Mouse (Mus musculus) neural tube, embryonic 14.5 days (tissue): ENCODE measurements at regions not wholly inside any gene's neighbourhood (a gene's known extent, or its start where the extent isn't known, plus 50 kb on each side); places are given as distances from the start of the nearest gene placed in this dataset.
A peak's percentile ranks its signal among the peaks of the same experiment; 100 is the strongest.
"Not testable (repeated sequence)": the region's sequence is repeated elsewhere in the genome, so short reads cannot be mapped to it uniquely, and the experiment has no call there.

Source experiments
- ATAC-seq: fragments of 200-750 bp; cut with Nextera tagmentation; 2 replicates; pipeline ENCODE4 v1.8.0; 2017; ENCODE audit warnings: low read depth, mild to moderate bottlenecking, moderate TSS enrichment, moderate library complexity
- H3K27ac ChIP-seq: fragments of 300-500 bp; sonication (generic); 2 replicates; pipeline ENCODE4 v1.5.1; 2014; ENCODE audit warnings: low read depth, mild to moderate bottlenecking, control low read depth, low read length, moderate library complexity, mixed read lengths
- H3K27me3 ChIP-seq: fragments of 300-500 bp; sonication (generic); 2 replicates; pipeline ENCODE4 v1.6.1; 2014; ENCODE audit warnings: low read length; ENCODE audit not compliant: control insufficient read depth, insufficient read depth
- H3K36me3 ChIP-seq: fragments of 300-500 bp; sonication (generic); 2 replicates; pipeline ENCODE4 v1.6.1; 2014; ENCODE audit warnings: low read length, mixed read lengths; ENCODE audit not compliant: control insufficient read depth, insufficient read depth
- H3K4me1 ChIP-seq: fragments of 300-500 bp; sonication (generic); 2 replicates; pipeline ENCODE4 v1.6.1; 2014; ENCODE audit warnings: low read length; ENCODE audit not compliant: control insufficient read depth, insufficient read depth
- H3K4me2 ChIP-seq: fragments of 300-500 bp; sonication (generic); 2 replicates; pipeline ENCODE4 v1.6.1; 2014; ENCODE audit warnings: mild to moderate bottlenecking, low read depth, low read length, control low read depth
- H3K4me3 ChIP-seq: fragments of 300-500 bp; sonication (generic); 2 replicates; pipeline ENCODE4 v1.5.1; 2014; ENCODE audit warnings: low read depth, low read length, control low read depth, mixed read lengths
- H3K9ac ChIP-seq: fragments of 300-500 bp; sonication (generic); replicated peaks from 2 replicates; pipeline ENCODE4 v1.6.1; 2014; ENCODE audit warnings: low read depth, mild to moderate bottlenecking, control low read depth, low read length, mixed read lengths
- H3K9me3 ChIP-seq: fragments of 300-500 bp; sonication (generic); 2 replicates; pipeline ENCODE4 v1.6.1; 2016; ENCODE audit warnings: low read length; ENCODE audit not compliant: control insufficient read depth
- WGBS: fragments of 180-500 bp; shearing (Covaris S2); extraction: QIAGEN DNeasy Blood & Tissue Kit; methylation state at CpG from one replicate; pipeline ENCODE4 v1.1.7; 2014; 5-methylcytosine and 5-hydroxymethylcytosine counted together

DNA sequence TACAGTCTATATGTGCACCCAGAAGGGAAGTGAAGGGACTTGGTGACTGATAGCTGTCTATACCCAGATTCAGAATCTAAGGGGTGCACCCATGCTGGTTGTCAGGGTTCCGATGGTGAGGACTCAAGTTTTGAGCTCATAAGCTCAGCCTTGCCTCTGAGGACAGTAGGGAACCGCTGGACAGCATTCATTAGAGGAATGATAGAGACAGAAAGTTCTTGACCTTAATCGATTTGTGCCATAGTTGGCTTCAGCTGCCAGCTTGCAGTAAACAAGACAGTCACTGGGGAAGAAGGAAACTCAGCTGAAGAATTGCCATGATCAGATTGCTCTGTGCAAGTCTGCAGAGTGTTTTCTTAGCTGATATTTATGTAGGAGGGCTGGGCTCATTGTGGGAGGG is 96.0 kb downstream of the Dmrta2 start:
- no peaks in the 10 kb centered on the region for H3K27me3 ChIP-seq
- no peak overlapping the region for H3K4me3 ChIP-seq
- no peak overlapping the region for H3K27ac ChIP-seq
- H3K4me1 ChIP-seq, result no peaks in the 10 kb centered on the region
- H3K4me2 ChIP-seq, result no peak overlapping the region
- H3K36me3 ChIP-seq, result no peaks in the 10 kb centered on the region
- no peak for ATAC-seq
- H3K9me3 ChIP-seq, result no peaks in the 10 kb centered on the region
- no peak overlapping the region for H3K9ac ChIP-seq
- 88% methylated on average over 3 of the region's 3 CpGs for WGBS

DNA sequence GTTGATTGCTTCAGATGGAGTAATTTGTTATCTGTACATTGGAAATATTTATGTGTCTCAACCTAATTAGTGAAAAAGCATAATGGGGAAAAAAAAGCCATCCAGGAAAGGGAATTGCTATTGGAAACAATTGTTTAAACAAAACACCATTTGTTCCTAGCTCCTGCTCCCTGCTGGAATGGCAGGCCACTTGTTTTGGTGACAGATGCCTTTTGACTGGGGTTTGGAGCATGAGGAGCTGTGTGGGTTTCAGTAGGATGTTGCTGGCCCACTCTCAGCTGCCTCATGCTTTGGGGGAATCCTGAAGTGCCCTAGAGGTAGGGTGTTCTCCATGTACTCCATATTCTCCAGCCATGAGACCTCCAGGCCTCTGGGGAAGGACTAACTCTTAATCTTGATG is 105.5 kb downstream of the Dmrta2 start:
- Histone ChIP-seq H3K9ac (no peak overlapping the region), H3K36me3 (no peaks in the 10 kb centered on the region), H3K27me3 (no peaks in the 10 kb centered on the region), H3K4me3 (no peak overlapping the region), H3K4me1 (no peaks in the 10 kb centered on the region), H3K27ac (no peak overlapping the region), H3K4me2 (no peak overlapping the region), H3K9me3 (no peaks in the 10 kb centered on the region)
- no peak for ATAC-seq

DNA sequence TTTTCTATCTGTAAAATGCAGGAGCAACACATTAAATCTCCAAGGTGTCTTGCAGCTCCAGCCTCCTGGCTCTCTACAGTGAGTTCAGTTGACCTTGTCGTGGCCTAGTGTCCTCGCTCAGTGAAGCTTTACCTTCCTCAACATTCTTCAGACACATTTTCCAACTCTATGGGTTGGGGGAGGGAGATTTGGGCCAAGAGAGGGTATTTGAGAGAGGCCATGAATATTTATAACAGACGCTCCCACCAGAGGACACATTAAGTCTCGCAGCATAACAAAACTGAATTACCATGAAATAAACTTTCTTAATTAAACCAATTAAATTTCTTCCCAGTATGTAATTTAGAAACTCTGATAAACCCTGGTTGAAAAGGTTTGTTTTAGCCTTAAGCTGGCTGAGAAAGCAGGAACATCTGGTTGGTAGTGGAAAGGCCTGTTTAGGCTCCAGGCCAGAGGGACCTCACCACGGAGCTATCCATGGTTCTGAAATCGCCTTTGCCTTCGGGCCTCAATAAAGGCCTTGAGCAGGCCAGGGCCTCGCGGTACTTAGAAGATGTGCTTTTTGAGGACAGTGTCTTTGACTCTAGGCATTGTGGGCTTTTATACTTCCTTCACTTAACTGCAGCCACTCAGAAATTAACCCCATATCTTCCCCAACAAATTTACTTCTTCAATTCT is 109.9 kb downstream of the Dmrta2 start:
- peak; percentile 64; the same call in 1 of the 2 replicates for ATAC-seq
- WGBS, result 28% methylated on average over 9 of the region's 9 CpGs
- H3K9me3 ChIP-seq, result no peaks in the 10 kb centered on the region
- no peaks in the 10 kb centered on the region for H3K36me3 ChIP-seq
- no peaks in the 10 kb centered on the region for H3K27me3 ChIP-seq
- H3K27ac ChIP-seq, result no peak overlapping the region
- no peaks in the 10 kb centered on the region for H3K4me1 ChIP-seq
- H3K4me2 ChIP-seq, result no peak overlapping the region
- no peak overlapping the region for H3K9ac ChIP-seq
- H3K4me3 ChIP-seq, result no peak overlapping the region

DNA sequence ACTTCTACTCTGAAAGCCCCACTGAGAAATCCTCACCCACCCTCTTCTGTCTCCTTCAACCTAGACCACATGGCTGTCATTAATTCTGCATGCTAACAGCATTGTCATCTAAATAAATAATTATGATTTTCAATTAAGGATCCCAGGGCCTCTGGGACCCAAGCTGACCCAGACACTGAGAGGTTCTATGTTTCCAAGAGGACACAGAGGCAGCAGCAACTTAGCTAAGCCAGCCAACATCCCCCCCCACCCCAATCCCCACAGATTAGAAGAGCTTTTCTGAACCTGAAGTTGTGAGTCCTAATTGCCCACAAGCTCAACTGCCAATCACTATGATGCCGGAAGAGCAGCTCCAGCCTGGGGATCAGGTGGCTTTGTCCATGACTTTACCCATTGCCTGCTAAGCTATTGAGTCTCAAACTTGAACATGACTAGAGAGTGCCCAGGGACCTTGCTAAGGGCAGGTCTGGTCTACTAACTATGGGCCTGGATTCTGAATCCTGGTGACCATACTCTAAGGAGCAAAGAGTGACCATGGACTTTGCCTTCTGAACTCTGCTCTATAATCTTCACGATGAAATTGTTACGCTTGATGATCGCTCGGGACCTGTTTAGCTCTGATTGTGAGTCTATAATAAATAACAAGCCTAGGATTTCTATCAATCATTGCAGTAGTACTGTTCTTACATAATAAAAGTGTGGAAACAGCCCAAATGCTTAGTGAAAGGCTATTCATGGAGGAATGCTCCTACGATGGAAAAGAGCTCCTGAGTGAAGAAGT is 115.4 kb downstream of the Dmrta2 start:
- Histone ChIP-seq H3K36me3 (no peaks in the 10 kb centered on the region), H3K27me3 (no peaks in the 10 kb centered on the region), H3K4me2 (no peak overlapping the region), H3K27ac (no peak overlapping the region), H3K9ac (no peak overlapping the region), H3K4me3 (no peak overlapping the region), H3K4me1 (no peaks in the 10 kb centered on the region), H3K9me3 (no peaks in the 10 kb centered on the region)
- peak; percentile 54; the same call in 1 of the 2 replicates for ATAC-seq
- WGBS, result 90% methylated on average over 6 of the region's 6 CpGs

DNA sequence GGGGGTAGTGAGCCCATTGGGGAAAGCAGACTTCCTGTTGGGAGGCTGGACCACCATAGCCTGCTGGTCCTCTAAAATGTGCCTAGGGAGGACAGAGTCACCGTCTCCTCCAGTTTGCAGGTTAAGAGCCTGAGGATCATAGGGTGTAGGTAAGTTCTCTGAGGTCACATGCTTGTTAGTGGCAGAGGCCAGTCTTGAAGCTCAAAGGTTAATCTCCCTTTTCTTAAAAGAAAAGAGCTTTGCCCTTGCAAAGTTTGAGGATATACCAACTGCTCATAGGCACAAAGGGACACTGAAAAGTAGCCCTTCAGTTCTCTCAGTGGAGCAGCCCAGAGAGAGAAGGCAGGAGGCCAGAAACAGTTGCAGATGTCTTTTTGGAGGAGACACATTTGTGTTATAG is 116.7 kb downstream of the Dmrta2 start:
- WGBS, result 94% methylated on average over 1 of the region's 1 CpGs
- H3K4me1 ChIP-seq, result no peaks in the 10 kb centered on the region
- no peaks in the 10 kb centered on the region for H3K36me3 ChIP-seq
- H3K4me2 ChIP-seq, result no peak overlapping the region
- ATAC-seq, result no peak
- H3K9ac ChIP-seq, result no peak overlapping the region
- H3K9me3 ChIP-seq, result no peaks in the 10 kb centered on the region
- no peak overlapping the region for H3K4me3 ChIP-seq
- H3K27me3 ChIP-seq, result no peaks in the 10 kb centered on the region
- no peak overlapping the region for H3K27ac ChIP-seq

DNA sequence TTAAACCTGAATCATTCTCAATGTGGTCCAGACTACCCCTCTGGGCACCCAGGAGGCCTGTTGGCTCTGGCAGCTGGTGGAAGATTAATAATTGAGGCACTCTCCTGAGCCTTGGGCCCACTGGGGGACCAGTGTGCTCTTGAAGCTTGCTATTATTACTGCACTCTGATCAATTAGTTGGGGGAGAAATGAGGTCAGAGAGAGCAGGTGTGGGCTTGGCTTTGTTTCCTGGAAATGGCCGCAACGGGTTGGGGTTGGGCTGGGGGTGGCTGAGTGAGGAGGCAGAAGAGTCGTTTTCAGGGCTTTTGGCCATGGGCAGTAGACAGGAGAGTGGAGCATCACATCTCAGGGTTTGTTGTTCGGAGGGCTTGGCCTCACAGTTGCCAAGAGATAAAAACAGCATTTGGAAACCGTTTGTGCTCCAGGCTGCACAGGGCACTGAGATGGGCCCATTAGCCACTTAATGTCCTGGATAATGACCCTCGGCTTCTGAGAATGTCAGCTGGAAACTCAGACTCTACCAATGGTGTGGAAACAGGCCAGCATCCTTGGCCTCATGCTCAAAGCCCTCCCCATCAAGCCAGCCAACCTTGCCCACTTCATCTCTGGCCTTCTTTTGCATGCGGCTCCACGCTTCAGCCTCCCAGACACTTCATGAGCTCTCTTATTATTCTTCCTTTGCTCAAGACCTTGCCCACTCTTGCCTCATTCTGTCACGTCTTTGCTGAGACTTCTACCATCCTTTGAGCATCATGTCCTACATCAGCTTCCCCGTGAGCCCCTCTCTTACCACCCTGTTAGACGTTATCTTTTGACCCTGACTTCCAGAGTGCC is 118.1 kb downstream of the Dmrta2 start:
- 0 out of 2 replicates have a peak overlapping the region, but pooled peaks have one; percentile 60 for H3K27ac ChIP-seq
- WGBS, result 56% methylated on average over 11 of the region's 11 CpGs
- no peaks in the 10 kb centered on the region for H3K9me3 ChIP-seq
- H3K4me1 ChIP-seq, result no peaks in the 10 kb centered on the region
- no peak overlapping the region for H3K4me2 ChIP-seq
- no peaks in the 10 kb centered on the region for H3K27me3 ChIP-seq
- peak; percentile 80 for ATAC-seq
- H3K9ac ChIP-seq, result no peak overlapping the region
- H3K36me3 ChIP-seq, result no peaks in the 10 kb centered on the region
- H3K4me3 ChIP-seq, result no peak overlapping the region

DNA sequence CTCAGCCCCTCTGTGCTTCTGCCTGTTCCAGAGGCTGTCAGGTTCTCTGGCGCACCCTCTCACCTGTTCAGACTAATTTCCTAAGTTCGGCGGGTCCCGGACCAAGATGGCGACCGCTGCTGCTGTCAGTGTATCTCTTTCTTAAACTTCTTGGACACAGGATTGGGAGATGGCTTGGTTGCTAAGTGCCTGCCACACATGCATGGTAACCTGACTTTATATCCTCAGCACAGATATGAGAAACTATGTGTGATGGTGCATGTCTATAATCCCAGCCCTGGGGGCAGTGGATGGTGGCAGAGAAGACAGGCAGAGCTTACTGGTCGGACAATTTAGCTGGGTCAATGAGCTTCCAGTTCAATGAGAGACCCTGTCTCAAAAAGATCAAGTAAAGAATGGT is 126.3 kb downstream of the Dmrta2 start:
- H3K27ac ChIP-seq, H3K4me1 ChIP-seq, H3K4me3 ChIP-seq, H3K9me3 ChIP-seq, H3K9ac ChIP-seq, ATAC-seq, H3K27me3 ChIP-seq, H3K4me2 ChIP-seq, H3K36me3 ChIP-seq: not testable (repeated sequence)
- 98% methylated on average over 6 of the region's 7 CpGs for WGBS

DNA sequence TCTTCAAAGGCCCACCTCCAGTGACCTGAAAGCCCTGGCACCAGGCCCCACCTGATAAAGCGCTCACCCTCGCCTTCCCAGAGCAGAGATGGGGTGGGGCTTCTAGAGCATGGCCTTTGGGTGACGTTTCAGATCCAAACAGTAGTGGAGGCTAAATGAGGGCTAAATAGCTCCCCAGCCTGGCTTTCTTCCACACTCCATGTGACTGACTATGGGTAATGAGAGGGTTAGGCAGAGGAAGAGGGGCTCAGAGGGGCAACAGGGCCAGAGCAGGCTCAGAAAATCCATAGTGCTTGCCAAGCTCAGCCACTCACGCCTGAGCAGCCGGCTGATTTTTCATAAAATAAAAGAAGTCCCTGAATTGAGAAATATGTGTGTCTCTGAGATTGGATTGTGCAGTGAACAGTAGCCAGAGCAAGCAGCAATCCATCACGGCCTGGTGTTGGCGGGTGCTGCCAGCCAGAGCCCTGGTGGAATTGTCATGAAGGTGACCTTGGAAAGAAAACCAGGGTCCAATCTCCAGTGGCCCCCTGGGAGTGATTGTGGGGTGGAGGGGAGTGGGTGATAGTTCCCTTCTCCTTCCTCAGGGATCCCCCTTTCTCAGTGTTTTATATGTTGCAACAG is 128.9 kb downstream of the Dmrta2 start:
- no peak overlapping the region for H3K27ac ChIP-seq

More for the DNA sequence above, 128.9 kb downstream of the Dmrta2 start:
- Histone ChIP-seq H3K9me3 (no peaks in the 10 kb centered on the region), H3K36me3 (no peaks in the 10 kb centered on the region), H3K4me1 (no peaks in the 10 kb centered on the region), H3K27me3 (no peaks in the 10 kb centered on the region), H3K4me2 (no peak overlapping the region), H3K4me3 (no peak overlapping the region), H3K9ac (no peak overlapping the region)
- 71% methylated on average over 7 of the region's 7 CpGs for WGBS
- ATAC-seq, result no peak
